Mouse (Mus musculus) limb, embryonic 14.5 days (tissue): Measurements from ENCODE around the gene Fam136a. TPM values are rescaled to one million over a fixed set of nuclear protein-coding genes. Genes with fewer than 3 reads are reported as not detected.

Experiments
- ATAC-seq: fragments of 200-750 bp; cut with Nextera tagmentation; 2 replicates; pipeline ENCODE4 v1.8.0; 2017; ENCODE audit warnings: low read depth, moderate number of reproducible peaks, moderate TSS enrichment; ENCODE audit not compliant: low FRiP score
- DNase-seq: peaks from one replicate; pipeline ENCODE4 v3.0.0-alpha.2; 2015; ENCODE audit warnings: low spot score
- H3K27ac ChIP-seq: fragments of 300-500 bp; sonication (generic); replicated peaks from 2 replicates; pipeline ENCODE4 v1.5.1; 2014; ENCODE audit warnings: low read depth, mild to moderate bottlenecking, low read length, moderate library complexity, mixed read lengths
- H3K27me3 ChIP-seq: fragments of 300-500 bp; sonication (generic); 2 replicates; pipeline ENCODE4 v1.6.1; 2014; ENCODE audit warnings: low read length, mixed read lengths; ENCODE audit not compliant: control insufficient read depth, insufficient read depth
- H3K36me3 ChIP-seq: fragments of 300-500 bp; sonication (generic); 2 replicates; pipeline ENCODE4 v1.6.1; 2014; ENCODE audit warnings: mild to moderate bottlenecking, low read length, moderate library complexity, mixed read lengths; ENCODE audit not compliant: control insufficient read depth, insufficient read depth
- H3K4me1 ChIP-seq: fragments of 300-500 bp; sonication (generic); 2 replicates; pipeline ENCODE4 v1.6.1; 2014; ENCODE audit warnings: antibody characterized with exemption, low read length, mixed read lengths; ENCODE audit not compliant: control insufficient read depth, insufficient read depth
- H3K4me2 ChIP-seq: fragments of 300-500 bp; sonication (generic); replicated peaks from 2 replicates; pipeline ENCODE4 v1.6.1; 2014; ENCODE audit warnings: low read depth, mild to moderate bottlenecking, low read length, moderate library complexity; ENCODE audit not compliant: severe bottlenecking
- H3K4me3 ChIP-seq: fragments of 300-500 bp; sonication (generic); replicated peaks from 2 replicates; pipeline ENCODE4 v1.5.1; 2014; ENCODE audit warnings: low read length
- H3K9ac ChIP-seq: fragments of 300-500 bp; sonication (generic); 2 replicates; pipeline ENCODE4 v1.6.1; 2014; ENCODE audit warnings: mild to moderate bottlenecking, low read depth, low read length, moderate library complexity; ENCODE audit not compliant: severe bottlenecking
- H3K9me3 ChIP-seq: fragments of 300-500 bp; sonication (generic); 2 replicates; pipeline ENCODE4 v1.6.1; 2016; ENCODE audit warnings: low read length; ENCODE audit not compliant: control insufficient read depth
- POLR2A ChIP-seq: fragments of 200-500 bp; IDR thresholded peaks from 2 replicates; pipeline ENCODE4 v1.8.0; 2012; ENCODE audit warnings: inconsistent platforms, mild to moderate bottlenecking, moderate library complexity, borderline replicate concordance; ENCODE audit not compliant: insufficient read depth, insufficient read length; ENCODE audit errors: extremely low read depth
- WGBS: fragments of 180-500 bp; shearing (Covaris S2); extraction: QIAGEN DNeasy Blood & Tissue Kit; methylation state at CpG from one replicate; pipeline ENCODE4 v1.1.7; 2014; 5-methylcytosine and 5-hydroxymethylcytosine counted together
- polyA plus RNA-seq, 2 experiments: library from polyadenylated mRNA; depleted of rRNA in 1 of 2; stranded (reverse) in 1 of 2; unstranded in 1 of 2; fragments of >200 nt; fragmentation: Nextera tagmentation in 1 of 2; extraction: Ambion mirVana in 1 of 2; gene quantifications; 2 replicates each; pipeline versions ENCODE4 v1.2.1 to v1.2.3; 2012 to 2014

Fam136a gene
- polyA plus RNA-seq, 2 experiments = 51.0 to 109 TPM

DNA sequence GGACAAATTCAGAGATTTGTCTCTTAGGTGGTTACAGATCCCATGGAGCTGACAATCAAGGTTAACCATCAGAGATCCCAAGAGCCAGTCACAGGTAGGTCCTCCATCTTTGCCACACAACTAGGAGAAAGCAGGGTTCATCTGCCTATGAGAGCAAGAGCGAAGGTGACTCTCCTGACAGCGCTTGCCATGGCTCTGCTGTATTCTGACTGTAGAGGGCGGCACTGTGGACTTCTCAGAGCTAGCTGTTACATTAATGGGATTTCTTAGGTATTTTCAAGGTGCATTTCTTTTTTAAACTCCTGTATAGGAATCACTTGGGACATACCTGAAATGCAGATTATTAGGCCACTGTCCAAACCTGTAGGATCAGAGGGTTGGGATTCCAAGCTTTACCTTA is 10.5 kb upstream of the Fam136a start:
- Histone ChIP-seq H3K9ac (no peak overlapping the region), H3K27ac (no peak overlapping the region), H3K27me3 (no peaks in the 10 kb centered on the region), H3K4me1 (no peaks in the 10 kb centered on the region), H3K4me2 (no peak overlapping the region), H3K9me3 (no peaks in the 10 kb centered on the region), H3K36me3 (no peaks in the 10 kb centered on the region), H3K4me3 (no peak overlapping the region)
- WGBS = 52% methylated on average over 3 of the region's 3 CpGs
- DNase-seq = no peak
- no peak for ATAC-seq
- no peak for TF ChIP-seq POLR2A

DNA sequence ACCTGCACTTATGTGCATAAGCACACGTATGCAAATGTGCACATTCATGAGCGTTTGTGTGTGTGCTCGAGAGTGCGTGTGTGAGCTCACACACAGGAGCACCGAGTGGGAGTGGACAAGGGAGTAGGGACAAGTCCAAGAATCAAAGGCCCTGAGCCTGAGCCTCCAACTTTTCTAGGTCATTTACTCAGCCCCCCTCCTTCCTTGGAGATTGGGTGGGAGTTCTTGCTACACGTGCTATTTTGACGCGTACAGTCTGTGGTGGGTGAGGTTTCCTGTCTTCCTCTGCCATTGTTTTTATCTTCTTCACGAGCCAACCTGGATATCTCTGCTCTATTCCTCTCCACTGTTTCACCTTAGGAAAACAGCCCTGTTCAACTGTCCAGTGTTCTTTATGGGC is 8.5 kb upstream of the Fam136a start:
- DNase-seq (no peak), ATAC-seq (no peak)
- Histone ChIP-seq H3K4me3 (no peak overlapping the region), H3K9me3 (no peaks in the 10 kb centered on the region), H3K4me1 (no peaks in the 10 kb centered on the region), H3K4me2 (no peak overlapping the region), H3K27ac (no peak overlapping the region), H3K27me3 (no peaks in the 10 kb centered on the region), H3K9ac (no peak overlapping the region), H3K36me3 (no peaks in the 10 kb centered on the region)
- 82% methylated on average over 9 of the region's 9 CpGs for whole genome bisulfite sequencing
- TF ChIP-seq POLR2A = no peak

DNA sequence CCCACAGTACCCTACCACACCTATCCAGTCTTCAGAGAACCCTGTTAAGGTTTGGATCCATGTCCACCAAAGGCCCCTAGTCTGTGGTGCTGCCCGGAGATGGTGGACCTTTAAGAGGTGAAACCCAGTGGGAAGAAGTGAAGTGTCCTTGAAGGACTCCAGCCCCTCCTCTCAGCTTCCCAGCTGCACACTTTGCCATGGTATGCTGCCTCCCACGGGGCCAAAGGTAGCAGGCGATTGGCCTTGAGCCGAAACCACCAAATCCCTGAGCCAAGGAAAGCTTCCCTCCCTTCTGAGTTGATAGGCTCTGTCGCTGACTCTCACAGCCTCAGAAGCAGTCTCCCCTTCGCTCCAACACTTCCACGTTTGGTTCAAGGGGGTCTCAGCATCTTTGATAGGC is 4.8 kb upstream of the Fam136a start:
- no peaks in the 10 kb centered on the region for H3K4me1 ChIP-seq
- H3K4me2 ChIP-seq = no peak overlapping the region
- no peaks in the 10 kb centered on the region for H3K36me3 ChIP-seq
- no peak for ATAC-seq
- no peaks in the 10 kb centered on the region for H3K27me3 ChIP-seq
- H3K27ac ChIP-seq = no peak overlapping the region
- no peak for TF ChIP-seq POLR2A
- H3K9ac ChIP-seq = no peak overlapping the region
- 66% methylated on average over 7 of the region's 7 CpGs for WGBS
- DNase-seq = no peak
- no peak overlapping the region for H3K4me3 ChIP-seq
- no peaks in the 10 kb centered on the region for H3K9me3 ChIP-seq

DNA sequence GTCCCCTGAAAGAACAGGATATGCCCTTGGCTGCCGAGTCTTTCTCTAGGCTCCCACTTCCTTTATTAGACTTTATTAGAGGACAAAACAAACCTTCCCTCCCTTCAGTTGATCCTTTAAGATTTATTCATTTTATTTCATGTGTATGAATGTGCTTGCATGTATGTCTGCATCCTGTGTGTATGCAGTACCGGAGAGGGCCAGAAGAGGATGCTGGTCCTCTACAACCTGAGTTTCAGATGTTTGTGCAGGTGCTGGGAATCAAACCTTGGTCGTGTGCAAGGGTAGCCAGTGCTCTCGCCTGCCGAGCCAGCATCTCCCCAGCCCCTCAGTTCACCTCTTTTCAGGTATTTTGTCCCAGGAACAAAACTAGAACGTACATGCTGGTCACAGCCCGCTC is 4.1 kb upstream of the Fam136a start:
- DNase-seq = no peak
- peaks cover 3% of the 10 kb centered on the region; the same call in 1 of the 2 replicates for H3K4me1 ChIP-seq
- no peak overlapping the region for H3K4me2 ChIP-seq
- no peaks in the 10 kb centered on the region for H3K36me3 ChIP-seq
- H3K9me3 ChIP-seq = no peaks in the 10 kb centered on the region
- no peak overlapping the region for H3K9ac ChIP-seq
- H3K4me3 ChIP-seq = no peak overlapping the region
- no peak for ATAC-seq
- no peaks in the 10 kb centered on the region for H3K27me3 ChIP-seq
- WGBS = 86% methylated on average over 7 of the region's 7 CpGs
- H3K27ac ChIP-seq = no peak overlapping the region
- TF ChIP-seq POLR2A = no peak

DNA sequence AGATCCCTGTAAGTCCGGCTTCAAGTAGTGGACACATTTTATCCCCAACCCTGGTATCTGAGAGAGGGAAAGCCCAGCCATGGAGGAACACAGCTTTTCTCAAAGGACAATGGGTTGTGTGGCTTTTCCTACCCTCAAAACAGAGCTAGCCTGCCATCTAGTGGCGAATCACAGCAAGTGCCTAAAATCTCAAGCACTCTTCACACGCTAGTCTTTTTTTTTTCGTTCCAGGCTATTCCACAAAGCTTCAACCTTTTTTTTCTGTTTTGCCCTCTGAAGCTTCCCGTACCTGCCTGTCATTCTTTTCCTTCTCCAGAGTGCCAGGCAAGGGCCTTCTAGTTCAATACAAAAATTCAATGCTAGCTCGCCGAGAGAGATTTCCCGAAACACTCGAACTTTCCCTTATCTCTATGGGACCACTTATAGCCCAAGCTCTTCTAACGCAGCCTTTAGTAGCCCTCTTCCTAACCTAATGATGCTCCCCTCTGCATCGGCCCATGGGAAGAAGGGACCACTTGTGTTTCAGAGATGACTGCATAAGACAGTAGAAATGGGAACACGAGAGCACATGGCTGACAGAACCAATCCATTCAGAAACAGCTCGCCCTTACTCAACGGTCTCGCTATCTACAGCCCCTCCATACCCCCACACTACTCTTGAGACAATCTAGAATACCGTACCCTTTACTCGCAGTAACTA is 854 bp upstream of the Fam136a start:
- Histone ChIP-seq H3K9ac (peak overlapping the region; percentile 60), H3K4me2 (peak overlapping the region; percentile 98), H3K27ac (0 out of 2 replicates have a peak overlapping the region, but pooled peaks have one; percentile 58), H3K4me3 (peak overlapping the region; percentile 76), H3K9me3 (no peaks in the 10 kb centered on the region), H3K36me3 (peaks cover 9% of the 10 kb centered on the region), H3K27me3 (no peaks in the 10 kb centered on the region), H3K4me1 (peaks cover 9% of the 10 kb centered on the region; the same call in 1 of the 2 replicates)
- peak; percentile 84 for DNase-seq
- WGBS = 3% methylated on average over 17 of the region's 17 CpGs
- peak; percentile 17; the same call in 1 of the 2 replicates for TF ChIP-seq POLR2A
- ATAC-seq = peak; percentile 25; the same call in 1 of the 2 replicates
